Mouse (Mus musculus) CH12.LX (cell line): ENCODE data around the gene Rif1. TPM values are rescaled to one million over a fixed set of nuclear protein-coding genes. Genes with fewer than 3 reads are reported as not detected.
"Not testable (repeated sequence)": the region's sequence is repeated elsewhere in the genome, so short reads cannot be mapped to it uniquely, and the experiment has no call there.

Experiments used
- DNase-seq: peaks from one replicate; pipeline ENCODE4 v3.0.0-alpha.2; 2013; ENCODE audit errors: extremely low read depth
- H3K27ac ChIP-seq: 2 replicates; pipeline ENCODE4 v1.5.1; 2012; ENCODE audit warnings: low read depth, mild to moderate bottlenecking, control low read depth, moderate library complexity; ENCODE audit not compliant: insufficient read depth
- H3K27me3 ChIP-seq: replicated peaks from 2 replicates; pipeline ENCODE3; 2012; ENCODE audit warnings: inconsistent platforms
- H3K36me3 ChIP-seq, 2 experiments: replicated peaks in 1 of 2; 2 replicates each; pipeline versions ENCODE3 to v1.6.1; 2012; ENCODE audit warnings: inconsistent platforms in 1 of 2, low read length in 1 of 2, mild to moderate bottlenecking in 1 of 2, mixed read lengths in 1 of 2, moderate library complexity in 1 of 2; ENCODE audit not compliant: control insufficient read depth in 1 of 2, insufficient read depth in 1 of 2
- H3K4me1 ChIP-seq, 2 experiments: 2 replicates each; pipeline ENCODE4 v1.6.1; 2012; ENCODE audit warnings: inconsistent platforms in 1 of 2, moderate library complexity in 1 of 2; ENCODE audit not compliant: insufficient read depth in 2 of 2, control insufficient read depth in 1 of 2
- H3K4me2 ChIP-seq: 2 replicates; pipeline ENCODE4 v1.6.1; 2012; ENCODE audit warnings: low read depth, mild to moderate bottlenecking, control low read depth; ENCODE audit not compliant: poor library complexity, insufficient read depth, severe bottlenecking
- H3K4me3 ChIP-seq, 3 experiments: fragments of 150-350 bp in 1 of 3; sonication (generic) in 1 of 3; replicated peaks in 1 of 3; 2 replicates each; pipeline versions ENCODE3 to v1.5.1; 2011 to 2012; ENCODE audit warnings: low read depth in 2 of 3, low read length in 2 of 3, mild to moderate bottlenecking in 2 of 3, moderate library complexity in 2 of 3, control low read depth in 1 of 3, improper control_type of control experiment in 1 of 3, inconsistent platforms in 1 of 3, mixed read lengths in 1 of 3; ENCODE audit not compliant: poor library complexity in 1 of 3
- H3K79me2 ChIP-seq: replicated peaks from 2 replicates; pipeline ENCODE4 v1.6.1; 2012; ENCODE audit warnings: mild to moderate bottlenecking, moderate library complexity; ENCODE audit not compliant: control insufficient read depth, poor library complexity, insufficient read depth, severe bottlenecking; ENCODE audit errors: extremely low read depth
- H3K9ac ChIP-seq: 2 replicates; pipeline ENCODE4 v1.6.1; 2012; ENCODE audit warnings: low read depth, mild to moderate bottlenecking, control low read depth, moderate library complexity; ENCODE audit not compliant: insufficient read depth
- H3K9me3 ChIP-seq: replicated peaks from 2 replicates; pipeline ENCODE3; 2012; ENCODE audit warnings: low read length, inconsistent platforms, mixed read lengths
- BHLHE40 ChIP-seq: IDR thresholded peaks from 2 replicates; pipeline ENCODE4 v1.6.1; 2011; ENCODE audit warnings: mild to moderate bottlenecking, low read depth, low read length, improper control_type of control experiment
- CHD2 ChIP-seq: IDR thresholded peaks from 2 replicates; pipeline ENCODE4 v1.6.1; 2011; ENCODE audit warnings: low read length, improper control_type of control experiment
- CTCF ChIP-seq, 2 experiments: IDR thresholded peaks in 1 of 2; conservative IDR thresholded peaks in 1 of 2; 2 replicates each; pipeline ENCODE4 v1.5.1; 2011 to 2012; ENCODE audit warnings: low read depth in 2 of 2, low read length in 2 of 2, improper control_type of control experiment in 1 of 2, inconsistent platforms in 1 of 2, mild to moderate bottlenecking in 1 of 2, moderate library complexity in 1 of 2
- E2F4 ChIP-seq: IDR thresholded peaks from 2 replicates; pipeline ENCODE4 v1.6.1; 2011; ENCODE audit warnings: low read depth, low read length, improper control_type of control experiment; ENCODE audit not compliant: insufficient replicate concordance
- ELF1 ChIP-seq: IDR thresholded peaks from 2 replicates; pipeline ENCODE4 v1.6.1; 2014; ENCODE audit warnings: low read depth, mild to moderate bottlenecking, inconsistent platforms, low read length, improper control_type of control experiment
- EP300 ChIP-seq: IDR thresholded peaks from 2 replicates; pipeline ENCODE4 v1.6.1; 2011; ENCODE audit warnings: low read length, improper control_type of control experiment
- ETS1 ChIP-seq: conservative IDR thresholded peaks from 2 replicates; pipeline ENCODE4 v1.6.1; 2012; ENCODE audit warnings: low read depth, mild to moderate bottlenecking, inconsistent platforms, low read length, improper control_type of control experiment, moderate library complexity
- GABPA ChIP-seq: IDR thresholded peaks from 2 replicates; pipeline ENCODE4 v1.6.1; 2012; ENCODE audit warnings: low read depth, low read length, improper control_type of control experiment, inconsistent platforms; ENCODE audit not compliant: insufficient replicate concordance
- JUND ChIP-seq: conservative IDR thresholded peaks from 2 replicates; pipeline ENCODE4 v1.6.1; 2011; ENCODE audit warnings: low read depth, low read length, improper control_type of control experiment
- KAT2A ChIP-seq: IDR thresholded peaks from 2 replicates; pipeline ENCODE4 v1.6.1; 2012; ENCODE audit warnings: low read length, improper control_type of control experiment, inconsistent platforms; ENCODE audit not compliant: insufficient replicate concordance
- MAFK ChIP-seq: IDR thresholded peaks from 2 replicates; pipeline ENCODE4 v1.6.1; 2011; ENCODE audit warnings: low read length, improper control_type of control experiment; ENCODE audit not compliant: insufficient replicate concordance
- MAX ChIP-seq: IDR thresholded peaks from 2 replicates; pipeline ENCODE4 v1.6.1; 2011; ENCODE audit warnings: low read length, improper control_type of control experiment
- MAZ ChIP-seq: IDR thresholded peaks from 2 replicates; pipeline ENCODE4 v1.6.1; 2012; ENCODE audit warnings: low read depth, mild to moderate bottlenecking, inconsistent platforms, low read length, improper control_type of control experiment, moderate library complexity
- MXI1 ChIP-seq: IDR thresholded peaks from 2 replicates; pipeline ENCODE4 v1.6.1; 2011; ENCODE audit warnings: mild to moderate bottlenecking, low read depth, low read length, improper control_type of control experiment
- MYC ChIP-seq: IDR thresholded peaks from 2 replicates; pipeline ENCODE4 v1.6.1; 2011; ENCODE audit warnings: low read depth, mild to moderate bottlenecking, improper control_type of control experiment, low read length
- NRF1 ChIP-seq: IDR thresholded peaks from 2 replicates; pipeline ENCODE4 v1.6.1; 2014; ENCODE audit warnings: low read depth, mild to moderate bottlenecking, inconsistent platforms, low read length, improper control_type of control experiment, moderate library complexity
- PAX5 ChIP-seq: IDR thresholded peaks from 2 replicates; pipeline ENCODE4 v1.6.1; 2012; ENCODE audit warnings: low read length, inconsistent platforms, mixed read lengths
- POLR2A ChIP-seq: IDR thresholded peaks from 2 replicates; pipeline ENCODE4 v1.6.1; 2011; ENCODE audit warnings: low read depth, mild to moderate bottlenecking, improper control_type of control experiment, low read length
- RAD21 ChIP-seq: IDR thresholded peaks from 2 replicates; pipeline ENCODE4 v1.6.1; 2011; ENCODE audit warnings: low read depth, mild to moderate bottlenecking, low read length, improper control_type of control experiment, moderate library complexity
- TCF12 ChIP-seq: IDR thresholded peaks from 2 replicates; pipeline ENCODE4 v1.6.1; 2014; ENCODE audit warnings: low read depth, mild to moderate bottlenecking, inconsistent platforms, low read length, improper control_type of control experiment
- USF1 ChIP-seq: IDR thresholded peaks from 2 replicates; pipeline ENCODE4 v1.6.1; 2014; ENCODE audit warnings: low read depth, mild to moderate bottlenecking, inconsistent platforms, low read length, improper control_type of control experiment
- ZKSCAN1 ChIP-seq: IDR thresholded peaks from 2 replicates; pipeline ENCODE4 v1.6.1; 2012; ENCODE audit warnings: low read depth, inconsistent platforms, low read length, improper control_type of control experiment, borderline replicate concordance
- ZMIZ1 ChIP-seq: IDR thresholded peaks from 2 replicates; pipeline ENCODE4 v1.6.1; 2012; ENCODE audit warnings: low read depth, mild to moderate bottlenecking, inconsistent platforms, low read length, improper control_type of control experiment
- dilution Hi-C: fragments of 300-500 bp; cut with MboI; formaldehyde crosslinking; loops from 2 replicates; pipeline ENCODE4 v1.14.3; 2020; ENCODE audit warnings: low sequenced_read_pairs; ENCODE audit not compliant: extremely low pct_unique_long_range_greater_than_20kb, extremely low pct_ligation_motif_present
- in situ Hi-C: fragments of 300-500 bp; cut with MboI; formaldehyde crosslinking; loops from 3 replicates; pipeline ENCODE4 v1.14.3; 2019; ENCODE audit warnings: low sequenced_read_pairs, low pct_ligation_motif_present, low pct_unique_long_range_greater_than_20kb, mixed read lengths
- polyA plus RNA-seq: library from polyadenylated mRNA; unstranded; fragments of >175 nt; gene quantifications from 2 replicates; pipeline ENCODE4 v1.2.1, GENCODE M21; 2012; ENCODE audit warnings: low read depth; ENCODE audit not compliant: insufficient read length
- total RNA-seq, 2 experiments: library from RNA; depleted of rRNA; stranded (reverse); fragments of 300-350 nt in 1 of 2; fragments of >200 nt in 1 of 2; gene quantifications; 2 replicates each; pipeline ENCODE4 v1.2.3; 2012 to 2014

Rif1 gene
- total and polyA plus RNA-seq, 3 experiments: 31.7 to 57.7 (median 33.8) TPM

- peaks cover 6% of the 10 kb centered on the region for H3K79me2 ChIP-seq
- H3K27ac ChIP-seq: no peak overlapping the region
- H3K27me3 ChIP-seq: no peaks in the 10 kb centered on the region
- H3K4me1 ChIP-seq: no peaks in the 10 kb centered on the region
- TF ChIP-seq PAX5 (no peak), NRF1 (no peak), CHD2 (no peak), E2F4 (no peak), MAX (no peak), CTCF (conservative IDR thresholded peaks at IDR 0.05 in 1 of 2, IDR thresholded peaks at IDR 0.05 in 1 of 2; ENCODE audit: low read depth in 2 of 2, low read length in 2 of 2) (no peak), MYC (no peak), ETS1 (no peak), TCF12 (no peak), BHLHE40 (no peak), KAT2A (no peak), MXI1 (no peak), EP300 (no peak), GABPA (no peak), RAD21 (no peak), POLR2A (no peak)
- H3K4me3 ChIP-seq: no peak overlapping the region
- in situ Hi-C loops: no loop called here
- dilution Hi-C loops: no loop called here
- H3K9ac ChIP-seq: no peak overlapping the region
- no peaks in the 10 kb centered on the region for H3K9me3 ChIP-seq
- H3K4me2 ChIP-seq: no peak overlapping the region
- H3K36me3 ChIP-seq: peaks cover 35 to 89% of the 10 kb centered on the region in 2 experiments
- DNase-seq: no peak
Measured at GRCm38 (mm10) chr2:52084571-52084970, 11.9 kb downstream of the Rif1 start.

- Histone ChIP-seq H3K9ac (no peak overlapping the region), H3K36me3 (peaks cover 56 to 89% of the 10 kb centered on the region in 2 experiments), H3K27me3 (no peaks in the 10 kb centered on the region), H3K9me3 (no peaks in the 10 kb centered on the region), H3K4me1 (peaks cover 0 to 4% of the 10 kb centered on the region in 2 experiments; a peak in 1 of 4 replicates), H3K4me2 (no peak overlapping the region), H3K27ac (no peak overlapping the region), H3K79me2 (peaks cover 22% of the 10 kb centered on the region), H3K4me3 (no peak overlapping the region)
- in situ Hi-C loops (no loop called here), dilution Hi-C loops (no loop called here)
- no peak for TF ChIP-seq USF1
- TF ChIP-seq ELF1: no peak
- TF ChIP-seq MAZ: no peak
- TF ChIP-seq MAX: no peak
- TF ChIP-seq ZMIZ1: no peak
- TF ChIP-seq MAFK: no peak
- no peak for TF ChIP-seq NRF1
- no peak for TF ChIP-seq E2F4
- TF ChIP-seq MXI1: no peak
- TF ChIP-seq ZKSCAN1: no peak
- TF ChIP-seq JUND: no peak
- DNase-seq: no peak
Measured at GRCm38 (mm10) chr2:52114086-52114485, 41.5 kb downstream of the Rif1 start.

GRCm38 (mm10) chr2:52131370-52131769, 58.7 kb downstream of the Rif1 start:
- DNase-seq, in situ Hi-C loops: not testable (repeated sequence)

More at GRCm38 (mm10) chr2:52131370-52131769, 58.7 kb downstream of the Rif1 start:
- Histone ChIP-seq H3K36me3 (peaks cover 6 to 30% of the 10 kb centered on the region in 2 experiments), H3K4me1 (peaks cover 3 to 15% of the 10 kb centered on the region in 2 experiments; a peak in 3 of 4 replicates)
- H3K9ac ChIP-seq, H3K4me2 ChIP-seq, H3K27me3 ChIP-seq, H3K79me2 ChIP-seq, H3K27ac ChIP-seq, H3K9me3 ChIP-seq, dilution Hi-C loops, H3K4me3 ChIP-seq: not testable (repeated sequence)
